Mouse (Mus musculus) 3T3-L1 (cell line): ENCODE data around the gene Rptor.

Source experiments
- DNase-seq: peaks from one replicate; pipeline ENCODE4 v3.0.0-alpha.2; 2015; ENCODE audit warnings: low read depth, low spot score

The Rptor gene

GRCm38 (mm10) chr11:119602763-119603526, at the start of gene Rptor:
Gene Rptor, plus strand, starts transcription at chr11:119602905.
- DNase-seq, result peak; percentile 98

- DNase-seq, result no peak
Observed at GRCm38 (mm10) chr11:119554706-119555105, 48.0 kb upstream of the Rptor start.

DNA sequence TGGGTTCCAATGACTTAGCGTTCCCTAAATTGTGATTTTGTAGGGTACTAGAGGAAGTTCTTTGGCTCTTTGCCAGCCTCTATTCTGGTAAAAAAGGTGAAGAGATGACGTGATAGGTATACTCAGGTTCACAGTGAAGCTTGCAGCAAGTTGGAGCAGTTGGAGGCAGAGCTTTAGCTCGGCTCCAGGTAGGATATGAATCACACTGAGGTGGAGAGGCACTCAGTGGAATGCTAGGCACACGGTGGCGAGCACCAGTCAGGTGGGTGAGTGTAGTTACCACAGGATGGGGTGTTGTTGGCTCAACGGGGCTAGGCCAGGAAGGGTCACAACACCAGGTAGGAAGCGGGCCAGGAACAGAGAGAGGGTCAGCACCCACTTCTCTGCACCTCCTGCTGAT, 47.5 kb upstream of the Rptor start:
- no peak for DNase-seq

- DNase-seq, result no peak
Observed at GRCm38 (mm10) chr11:119557940-119558869, 44.5 kb upstream of the Rptor start.

DNA sequence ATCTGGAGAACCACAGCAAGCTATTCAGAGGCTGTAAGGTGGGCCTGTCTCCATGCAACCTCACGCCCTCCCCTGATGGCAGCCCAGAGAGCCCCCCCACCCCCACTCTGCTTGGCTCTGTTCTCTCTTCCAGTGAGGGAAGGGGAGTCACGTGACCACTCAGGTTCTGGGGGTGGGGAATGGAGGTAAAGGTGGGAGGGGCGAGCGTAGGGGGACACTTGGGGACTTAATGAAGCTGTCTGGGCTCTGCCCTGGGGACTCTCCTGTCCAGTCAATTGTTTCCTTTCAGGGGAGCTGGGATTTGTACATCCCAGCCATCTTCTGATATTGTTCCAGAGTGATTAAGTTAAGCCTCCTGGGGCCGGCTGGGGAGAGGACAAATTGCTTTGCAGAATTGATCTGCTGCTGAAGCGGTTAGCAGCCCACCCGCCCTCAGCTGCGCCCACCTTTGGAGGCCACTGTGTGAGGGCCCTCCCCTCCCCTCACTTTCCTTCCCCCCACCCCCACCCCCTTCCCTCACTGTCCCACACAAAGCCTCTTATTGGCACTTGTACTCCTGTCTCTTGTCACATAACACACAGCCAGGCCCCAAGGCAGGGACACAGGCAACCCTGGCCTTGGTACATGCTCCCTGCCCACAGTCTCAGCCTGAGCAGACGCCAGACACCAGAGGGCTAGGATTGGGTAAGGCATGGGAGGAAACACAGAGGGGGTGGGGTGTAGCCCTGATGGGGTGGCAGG, 43.7 kb upstream of the Rptor start:
- no peak for DNase-seq

DNA sequence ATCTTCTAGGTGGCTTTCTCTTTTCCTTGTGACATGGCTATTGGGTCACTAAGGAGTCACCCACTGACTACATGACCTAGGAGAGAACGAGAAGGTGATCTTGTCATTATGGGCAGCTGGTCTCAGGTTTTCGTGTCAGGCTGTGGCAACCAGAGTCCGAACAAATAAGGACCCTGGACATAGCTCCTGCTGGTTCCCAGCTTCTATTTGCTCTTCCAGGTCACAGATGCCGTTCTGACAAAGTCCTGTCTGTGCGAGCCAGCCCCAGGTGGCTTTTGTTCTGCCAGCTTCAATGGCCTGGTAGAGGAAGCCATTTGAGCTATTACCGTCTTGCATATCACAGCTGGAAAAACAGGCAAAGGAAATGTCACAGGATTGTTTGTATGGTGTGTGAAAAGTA, 40.4 kb upstream of the Rptor start:
- no peak for DNase-seq

GRCm38 (mm10) chr11:119563166-119563565, 39.5 kb upstream of the Rptor start:
- no peak for DNase-seq

GRCm38 (mm10) chr11:119564383-119564782, 38.3 kb upstream of the Rptor start:
- DNase-seq, result no peak

DNA sequence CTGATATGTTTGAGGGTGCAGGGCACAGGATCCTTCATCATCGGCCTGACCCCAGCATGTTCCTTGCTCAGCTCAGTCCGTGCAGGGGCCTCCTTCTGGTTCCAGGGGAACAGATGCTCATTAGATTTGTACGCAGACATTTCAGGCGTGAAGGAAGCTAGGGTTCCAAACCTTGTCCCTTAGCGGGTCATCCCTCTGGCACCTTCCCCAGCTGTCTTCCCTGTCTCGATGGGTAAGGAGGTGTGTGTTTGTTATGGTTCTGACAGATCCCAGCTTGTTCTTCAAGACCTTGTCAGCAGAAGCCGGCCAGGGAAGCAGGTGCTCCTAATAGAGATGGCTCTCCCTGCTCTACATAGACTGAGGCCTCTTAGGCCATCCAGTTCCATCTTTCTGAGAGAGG, 37.7 kb upstream of the Rptor start:
- DNase-seq, result no peak

DNA sequence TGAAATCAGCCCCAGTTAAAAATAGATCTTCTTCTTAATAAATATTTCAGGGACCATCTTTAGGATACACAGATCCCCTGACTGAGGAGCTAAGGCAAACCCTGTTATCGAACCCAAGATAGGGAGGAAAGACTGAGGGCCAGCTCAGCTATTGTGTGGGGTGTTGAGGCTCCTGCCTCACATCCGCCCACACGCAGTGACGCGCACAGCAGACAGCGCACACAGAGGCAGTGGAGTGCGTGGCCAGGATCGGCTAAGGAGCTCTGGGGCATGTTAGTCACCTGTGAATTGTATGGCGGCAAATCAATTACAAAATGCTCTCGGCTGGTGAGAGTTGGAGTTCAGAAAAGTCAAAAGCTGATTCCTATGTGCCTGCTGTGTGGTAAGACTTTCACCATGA, 37.0 kb upstream of the Rptor start:
- no peak for DNase-seq

- DNase-seq, result no peak
Observed at GRCm38 (mm10) chr11:119566188-119566587, 36.5 kb upstream of the Rptor start.

DNA sequence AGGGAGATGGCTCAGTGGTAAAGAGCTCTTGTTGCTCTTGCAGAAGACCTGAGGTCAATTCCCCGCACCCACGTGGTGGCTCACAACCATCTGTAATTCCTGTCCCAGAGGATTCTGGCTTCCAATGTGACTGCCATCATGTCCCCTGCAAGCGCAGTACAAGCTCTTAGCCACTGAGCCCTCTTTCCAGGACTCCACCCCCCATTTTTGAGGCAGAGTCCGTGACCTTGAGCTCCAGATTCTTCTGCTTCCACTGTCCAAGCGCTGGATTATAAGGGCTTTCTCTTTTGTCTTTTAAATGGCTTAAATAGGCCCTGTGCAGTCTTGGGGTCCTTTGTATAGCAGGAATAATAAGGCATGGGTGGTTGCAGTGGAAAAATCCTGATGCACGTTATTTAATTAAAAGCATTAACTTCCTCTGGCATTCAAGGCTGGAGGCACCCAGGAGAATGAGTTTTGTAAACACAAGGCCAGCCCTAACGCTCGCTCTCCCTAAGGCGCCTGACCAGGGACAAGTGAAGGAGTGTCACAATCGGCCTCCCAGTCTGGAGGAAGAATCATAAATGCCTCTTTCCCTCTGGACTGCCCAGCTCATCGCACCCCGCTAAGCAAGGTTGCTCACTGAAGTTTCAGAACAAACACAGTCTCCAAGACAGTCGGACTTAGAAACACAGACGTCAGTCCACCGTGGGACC, 30.2 kb upstream of the Rptor start:
- DNase-seq, result no peak

DNA sequence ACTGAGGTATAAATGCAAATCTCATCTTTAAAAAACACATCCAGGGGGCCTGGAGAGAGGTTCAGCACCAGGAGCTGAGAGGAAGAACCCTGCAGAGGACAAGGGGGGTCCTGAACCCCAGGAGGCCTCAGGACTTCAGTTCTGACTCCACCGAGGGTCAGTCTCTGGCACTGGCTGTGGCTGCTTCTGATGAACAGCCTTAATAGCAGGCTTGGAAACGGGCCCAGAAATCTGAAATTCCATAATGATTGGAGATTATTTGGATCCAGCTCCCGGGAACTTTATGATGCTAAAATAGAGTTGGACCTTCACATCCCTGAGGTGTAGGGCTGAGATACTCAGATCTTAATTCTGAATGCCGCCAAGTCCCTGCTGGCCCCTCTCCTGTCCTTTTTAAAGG, 25.9 kb upstream of the Rptor start:
- peak; percentile 46 for DNase-seq

DNA sequence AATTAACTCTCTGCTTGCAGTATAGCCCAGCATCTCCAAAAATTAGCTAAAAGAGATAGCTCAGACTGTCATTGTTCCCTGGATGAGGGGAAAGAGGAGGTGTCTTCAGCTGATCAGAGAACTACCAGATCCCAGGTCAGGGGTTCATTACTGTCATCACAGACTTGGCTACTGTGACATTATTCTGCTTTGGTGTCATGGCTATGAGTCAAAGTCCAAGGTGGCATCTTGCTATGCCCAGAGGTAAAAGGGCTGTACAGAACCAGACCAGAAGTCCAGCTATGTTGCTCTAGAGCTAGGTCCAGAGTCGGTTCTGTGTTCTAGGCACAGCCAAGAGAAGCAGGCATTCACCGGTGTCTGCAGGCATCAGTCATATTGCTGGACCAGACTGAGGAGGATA, 25.0 kb upstream of the Rptor start:
- DNase-seq, result no peak

GRCm38 (mm10) chr11:119586511-119586910, 16.2 kb upstream of the Rptor start:
- DNase-seq, result no peak

GRCm38 (mm10) chr11:119587112-119587511, 15.6 kb upstream of the Rptor start:
- DNase-seq, result no peak

DNA sequence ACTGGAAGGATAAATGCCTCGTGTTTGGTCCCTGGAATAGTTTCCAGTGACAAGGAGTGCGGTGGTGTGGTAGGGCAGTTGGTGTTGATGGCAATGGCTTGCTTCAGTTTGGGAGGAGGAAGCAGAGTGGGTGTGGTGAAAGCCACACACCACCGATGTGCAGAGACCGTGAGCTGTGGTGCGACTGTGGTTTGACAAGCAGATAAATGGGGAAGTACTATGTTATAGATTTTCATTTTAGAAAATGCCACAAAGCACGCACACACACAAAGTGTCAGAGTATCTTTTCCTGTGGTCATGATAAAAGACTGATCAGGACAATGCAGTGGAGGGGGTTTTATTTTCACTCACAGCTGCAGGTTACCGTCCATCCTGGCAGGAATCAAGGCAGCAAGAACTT, 13.5 kb upstream of the Rptor start:
- no peak for DNase-seq

- no peak for DNase-seq
Observed at GRCm38 (mm10) chr11:119593966-119594365, 8.7 kb upstream of the Rptor start.

GRCm38 (mm10) chr11:119598856-119599255, 3.8 kb upstream of the Rptor start:
- DNase-seq, result no peak

DNA sequence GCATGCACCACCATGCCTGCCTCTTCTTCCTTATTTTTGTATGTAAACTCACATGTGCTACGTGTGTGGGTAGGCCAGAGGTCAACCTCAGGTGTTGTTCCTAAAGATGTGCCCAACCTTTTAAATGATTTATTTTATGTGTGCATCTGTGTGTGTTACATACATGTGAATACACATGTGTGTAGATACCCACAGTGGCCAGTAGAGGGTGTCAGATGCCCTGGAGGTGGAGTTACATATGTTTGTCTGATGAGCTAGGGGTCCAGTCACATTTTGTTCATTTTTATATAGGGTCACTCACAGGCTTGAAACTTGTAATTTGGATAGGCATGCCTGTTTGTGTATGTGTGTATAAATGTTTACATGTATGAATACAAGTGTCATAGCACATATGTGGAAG, 2.4 kb upstream of the Rptor start:
- DNase-seq, result no peak

- DNase-seq, result peak; percentile 46
Observed at GRCm38 (mm10) chr11:119602177-119602700, 466 bp upstream of the Rptor start.
